Mouse (Mus musculus): Measurements from ENCODE around the gene Gm5741. TPM values are rescaled to one million over a fixed set of nuclear protein-coding genes. Genes with fewer than 3 reads are reported as not detected.

Gm5741 gene
- 0.71 TPM in 1 of 2 replicates, not detected in the other for polyA plus RNA-seq (2014; fragmentation: Nextera tagmentation; extraction: Ambion mirVana)

GRCm38 (mm10) chr8:85067982-85068381 lies at the start of gene Gm5741:
TSS of gene Gm5741 (minus strand) at chr8:85067982.
- Histone ChIP-seq H3K9me3 (ENCODE audit: control insufficient read depth, low read length) (no peaks in the 10 kb centered on the region), H3K4me2 (ENCODE audit: low read length) (no peak within 1 kb of the TSS), H3K9ac (ENCODE audit: low read length) (no peak within 1 kb of the TSS), H3K27me3 (replicated peaks; ENCODE audit: control insufficient read depth, insufficient read depth, low read length) (no peaks in the 10 kb centered on the region), H3K27ac (ENCODE audit: low read depth) (no peak within 1 kb of the TSS), H3K4me3 (ENCODE audit: low read depth, low read length) (no peak within 1 kb of the TSS), H3K36me3 (ENCODE audit: control insufficient read depth, insufficient read depth, low read length) (peaks cover 19% of the 10 kb centered on the region; the same call in 1 of the 2 replicates), H3K4me1 (replicated peaks; ENCODE audit: control insufficient read depth, insufficient read depth, low read length) (no peaks in the 10 kb centered on the region; the same call in 1 of the 2 replicates)
- no peak for ATAC-seq (replicated peaks; ENCODE audit: low FRiP score, low TSS enrichment, low read depth)
- DNase-seq (ENCODE audit: low spot score), result no peak

DNA sequence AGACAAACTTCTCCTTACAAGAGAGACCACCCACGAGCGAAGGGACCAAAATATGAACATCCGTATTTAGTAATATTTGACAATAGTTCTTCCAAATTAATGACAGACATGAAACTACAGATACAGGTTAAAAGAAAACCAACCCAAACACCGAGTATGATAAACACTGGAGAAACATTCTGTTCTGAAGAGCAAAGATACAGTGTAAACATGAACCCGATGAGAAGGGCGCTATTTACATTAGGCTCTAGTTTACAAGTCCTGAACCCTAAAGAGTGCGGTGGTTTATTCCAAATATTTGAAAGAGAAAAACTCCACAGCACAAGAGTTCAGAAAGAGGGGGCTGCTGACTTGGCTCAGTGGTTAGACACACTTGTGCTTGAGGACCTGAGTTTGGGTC lies 49.2 kb upstream of the Gm5741 start:
- DNase-seq (ENCODE audit: low spot score) (no peak), ATAC-seq (replicated peaks; ENCODE audit: low FRiP score, low TSS enrichment, low read depth) (no peak)
- Histone ChIP-seq H3K27me3 (replicated peaks; ENCODE audit: control insufficient read depth, insufficient read depth, low read length) (no peaks in the 10 kb centered on the region), H3K4me2 (ENCODE audit: low read length) (no peak overlapping the region), H3K9ac (ENCODE audit: low read length) (no peak overlapping the region), H3K27ac (ENCODE audit: low read depth) (no peak overlapping the region), H3K9me3 (ENCODE audit: control insufficient read depth, low read length) (0 out of 2 replicates have a peak, but pooled peaks cover 3% of the 10 kb centered on the region), H3K4me3 (ENCODE audit: low read depth, low read length) (no peak overlapping the region), H3K36me3 (ENCODE audit: control insufficient read depth, insufficient read depth, low read length) (0 out of 2 replicates have a peak, but pooled peaks cover under 1% of the 10 kb centered on the region), H3K4me1 (replicated peaks; ENCODE audit: control insufficient read depth, insufficient read depth, low read length) (no peaks in the 10 kb centered on the region)
- WGBS, result 54% methylated on average over 7 of the region's 7 CpGs

GRCm38 (mm10) chr8:85115501-85115900 lies 47.7 kb upstream of the Gm5741 start:
- Histone ChIP-seq H3K4me2 (ENCODE audit: low read length) (no peak overlapping the region), H3K27ac (ENCODE audit: low read depth) (no peak overlapping the region), H3K4me3 (ENCODE audit: low read depth, low read length) (no peak overlapping the region), H3K36me3 (ENCODE audit: control insufficient read depth, insufficient read depth, low read length) (peaks cover 15% of the 10 kb centered on the region), H3K27me3 (replicated peaks; ENCODE audit: control insufficient read depth, insufficient read depth, low read length) (no peaks in the 10 kb centered on the region), H3K9ac (ENCODE audit: low read length) (no peak overlapping the region), H3K9me3 (ENCODE audit: control insufficient read depth, low read length) (peaks cover 7% of the 10 kb centered on the region; the same call in 1 of the 2 replicates), H3K4me1 (replicated peaks; ENCODE audit: control insufficient read depth, insufficient read depth, low read length) (no peaks in the 10 kb centered on the region)
- WGBS, result 82% methylated on average over 4 of the region's 4 CpGs
- ATAC-seq (replicated peaks; ENCODE audit: low FRiP score, low TSS enrichment, low read depth), result no peak
- no peak for DNase-seq (ENCODE audit: low spot score)

DNA sequence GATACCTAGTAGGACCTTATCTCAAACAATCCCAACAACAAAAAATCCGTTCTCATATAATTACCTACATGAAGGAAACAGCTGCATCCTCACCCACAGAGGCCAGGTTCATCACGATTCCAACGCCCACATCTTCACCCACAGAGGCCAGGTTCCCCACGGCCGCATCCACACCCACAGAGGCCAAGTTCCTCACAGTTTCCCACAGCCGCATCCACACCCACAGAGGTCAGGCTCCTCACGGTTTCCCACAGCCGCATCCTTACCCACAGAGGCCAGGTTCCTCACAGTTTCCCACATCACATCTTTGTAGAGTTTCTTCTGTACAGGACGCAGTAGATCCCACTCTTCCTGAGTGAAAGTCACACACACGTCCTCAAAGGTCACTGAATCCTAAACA lies 45.5 kb upstream of the Gm5741 start:
- DNase-seq (ENCODE audit: low spot score), result no peak
- Histone ChIP-seq H3K27me3 (replicated peaks; ENCODE audit: control insufficient read depth, insufficient read depth, low read length) (no peaks in the 10 kb centered on the region), H3K4me1 (replicated peaks; ENCODE audit: control insufficient read depth, insufficient read depth, low read length) (no peaks in the 10 kb centered on the region), H3K9ac (ENCODE audit: low read length) (no peak overlapping the region), H3K4me3 (ENCODE audit: low read depth, low read length) (no peak overlapping the region), H3K36me3 (ENCODE audit: control insufficient read depth, insufficient read depth, low read length) (peaks cover 31% of the 10 kb centered on the region), H3K9me3 (ENCODE audit: control insufficient read depth, low read length) (peaks cover 7% of the 10 kb centered on the region; the same call in 1 of the 2 replicates), H3K4me2 (ENCODE audit: low read length) (no peak overlapping the region), H3K27ac (ENCODE audit: low read depth) (no peak overlapping the region)
- 92% methylated on average over 10 of the region's 10 CpGs for WGBS
- ATAC-seq (replicated peaks; ENCODE audit: low FRiP score, low TSS enrichment, low read depth), result no peak

- H3K4me2 ChIP-seq (ENCODE audit: low read length), result no peak overlapping the region
- 84% methylated on average over 4 of the region's 4 CpGs for WGBS
- no peak overlapping the region for H3K9ac ChIP-seq (ENCODE audit: low read length)
- H3K36me3 ChIP-seq (ENCODE audit: control insufficient read depth, insufficient read depth, low read length), result peaks cover 38% of the 10 kb centered on the region
- H3K27me3 ChIP-seq (replicated peaks; ENCODE audit: control insufficient read depth, insufficient read depth, low read length), result no peaks in the 10 kb centered on the region
- DNase-seq (ENCODE audit: low spot score) (no peak), ATAC-seq (replicated peaks; ENCODE audit: low FRiP score, low TSS enrichment, low read depth) (no peak)
- no peaks in the 10 kb centered on the region for H3K9me3 ChIP-seq (ENCODE audit: control insufficient read depth, low read length)
- no peak overlapping the region for H3K4me3 ChIP-seq (ENCODE audit: low read depth, low read length)
- no peak overlapping the region for H3K27ac ChIP-seq (ENCODE audit: low read depth)
- no peaks in the 10 kb centered on the region for H3K4me1 ChIP-seq (replicated peaks; ENCODE audit: control insufficient read depth, insufficient read depth, low read length)
These were observed 32.4 kb upstream of the Gm5741 start for GRCm38 (mm10) chr8:85100076-85100665.

DNA sequence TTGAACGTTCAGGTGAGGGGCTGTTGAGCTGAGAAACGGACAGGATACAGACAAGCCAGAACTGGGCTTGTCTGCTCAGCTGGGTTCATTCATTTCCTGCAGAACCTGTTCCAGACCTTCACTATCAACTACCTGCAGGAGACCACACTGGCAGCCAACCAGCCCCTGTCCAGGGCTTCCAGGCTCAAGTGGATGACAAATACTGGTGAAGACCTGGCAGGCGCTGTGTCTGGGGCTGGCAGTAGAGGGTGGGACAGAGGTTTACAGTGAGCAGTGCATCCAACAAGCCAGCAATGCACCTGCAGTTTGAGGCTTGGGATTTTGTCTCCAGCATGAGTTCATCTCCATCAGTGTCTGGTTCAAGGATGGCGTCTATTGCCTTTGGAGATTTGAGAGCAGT lies 29.1 kb upstream of the Gm5741 start:
- Histone ChIP-seq H3K9me3 (ENCODE audit: control insufficient read depth, low read length) (no peaks in the 10 kb centered on the region), H3K4me1 (replicated peaks; ENCODE audit: control insufficient read depth, insufficient read depth, low read length) (no peaks in the 10 kb centered on the region)

DNA sequence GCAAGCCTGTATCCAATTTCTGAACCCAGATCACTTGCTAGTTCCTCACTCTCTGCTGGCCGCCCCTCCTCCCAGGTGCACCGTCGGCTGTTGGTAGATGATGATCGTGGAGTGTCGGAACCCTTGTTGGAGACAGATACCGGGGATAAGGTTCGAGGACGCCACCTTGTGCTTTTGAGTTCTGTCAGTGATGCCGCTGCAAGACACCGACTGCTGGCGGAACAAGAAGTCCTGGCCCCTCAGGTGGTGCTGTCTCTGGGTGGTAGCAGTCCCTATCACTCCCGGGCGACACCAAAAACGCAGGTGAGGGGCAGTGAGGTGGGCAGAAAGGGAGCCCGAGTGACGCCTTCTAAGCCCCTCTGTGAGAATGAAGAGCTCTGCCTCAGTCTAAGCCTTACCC lies 28.4 kb upstream of the Gm5741 start:
- no peaks in the 10 kb centered on the region for H3K9me3 ChIP-seq (ENCODE audit: control insufficient read depth, low read length)
- no peak overlapping the region for H3K27ac ChIP-seq (ENCODE audit: low read depth)
- H3K36me3 ChIP-seq (ENCODE audit: control insufficient read depth, insufficient read depth, low read length), result peaks cover 65% of the 10 kb centered on the region
- no peak overlapping the region for H3K4me2 ChIP-seq (ENCODE audit: low read length)
- ATAC-seq (replicated peaks; ENCODE audit: low FRiP score, low TSS enrichment, low read depth) (no peak), DNase-seq (ENCODE audit: low spot score) (no peak)
- 94% methylated on average over 16 of the region's 16 CpGs for WGBS
- H3K9ac ChIP-seq (ENCODE audit: low read length), result no peak overlapping the region
- H3K4me1 ChIP-seq (replicated peaks; ENCODE audit: control insufficient read depth, insufficient read depth, low read length), result no peaks in the 10 kb centered on the region
- H3K4me3 ChIP-seq (ENCODE audit: low read depth, low read length), result no peak overlapping the region
- no peaks in the 10 kb centered on the region for H3K27me3 ChIP-seq (replicated peaks; ENCODE audit: control insufficient read depth, insufficient read depth, low read length)

More for the DNA sequence above, 29.1 kb upstream of the Gm5741 start:
- no peak for DNase-seq (ENCODE audit: low spot score)
- 86% methylated on average over 4 of the region's 4 CpGs for WGBS
- Histone ChIP-seq H3K27ac (ENCODE audit: low read depth) (no peak overlapping the region), H3K36me3 (ENCODE audit: control insufficient read depth, insufficient read depth, low read length) (peaks cover 63% of the 10 kb centered on the region), H3K27me3 (replicated peaks; ENCODE audit: control insufficient read depth, insufficient read depth, low read length) (no peaks in the 10 kb centered on the region), H3K4me3 (ENCODE audit: low read depth, low read length) (no peak overlapping the region), H3K9ac (ENCODE audit: low read length) (no peak overlapping the region), H3K4me2 (ENCODE audit: low read length) (no peak overlapping the region)
- no peak for ATAC-seq (replicated peaks; ENCODE audit: low FRiP score, low TSS enrichment, low read depth)

DNA sequence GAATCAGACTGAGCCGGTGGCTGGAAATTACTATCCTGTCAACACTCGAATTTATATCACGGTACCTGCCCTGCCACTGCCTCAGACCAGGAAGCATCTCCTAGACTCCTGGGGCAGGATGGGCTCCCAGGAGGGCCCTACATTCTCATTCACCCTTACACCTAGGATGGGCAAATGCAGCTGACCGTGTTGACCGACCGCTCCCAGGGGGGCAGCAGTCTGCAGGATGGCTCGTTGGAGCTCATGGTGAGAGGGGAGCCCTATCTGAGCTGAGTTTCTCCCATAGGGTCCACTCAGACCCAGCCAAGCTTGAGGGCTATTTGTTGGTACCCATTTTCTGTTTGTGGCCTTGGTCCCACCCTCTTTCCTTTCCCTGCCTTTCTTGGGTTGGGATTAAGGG lies 27.8 kb upstream of the Gm5741 start:
- no peak for DNase-seq (ENCODE audit: low spot score)
- H3K4me3 ChIP-seq (ENCODE audit: low read depth, low read length), result no peak overlapping the region
- WGBS, result 93% methylated on average over 7 of the region's 7 CpGs
- no peak overlapping the region for H3K27ac ChIP-seq (ENCODE audit: low read depth)
- H3K9me3 ChIP-seq (ENCODE audit: control insufficient read depth, low read length), result no peaks in the 10 kb centered on the region
- H3K9ac ChIP-seq (ENCODE audit: low read length), result no peak overlapping the region
- no peaks in the 10 kb centered on the region for H3K27me3 ChIP-seq (replicated peaks; ENCODE audit: control insufficient read depth, insufficient read depth, low read length)
- no peaks in the 10 kb centered on the region for H3K4me1 ChIP-seq (replicated peaks; ENCODE audit: control insufficient read depth, insufficient read depth, low read length)
- H3K36me3 ChIP-seq (ENCODE audit: control insufficient read depth, insufficient read depth, low read length), result peaks cover 69% of the 10 kb centered on the region
- H3K4me2 ChIP-seq (ENCODE audit: low read length), result no peak overlapping the region
- no peak for ATAC-seq (replicated peaks; ENCODE audit: low FRiP score, low TSS enrichment, low read depth)

- DNase-seq (ENCODE audit: low spot score), result no peak
These were observed 27.3 kb upstream of the Gm5741 start for GRCm38 (mm10) chr8:85095051-85095450.

More at GRCm38 (mm10) chr8:85095051-85095450, 27.3 kb upstream of the Gm5741 start:
- H3K9ac ChIP-seq (ENCODE audit: low read length), result no peak overlapping the region
- no peaks in the 10 kb centered on the region for H3K9me3 ChIP-seq (ENCODE audit: control insufficient read depth, low read length)
- no peaks in the 10 kb centered on the region for H3K4me1 ChIP-seq (replicated peaks; ENCODE audit: control insufficient read depth, insufficient read depth, low read length)
- no peaks in the 10 kb centered on the region for H3K27me3 ChIP-seq (replicated peaks; ENCODE audit: control insufficient read depth, insufficient read depth, low read length)
- H3K4me2 ChIP-seq (ENCODE audit: low read length), result no peak overlapping the region
- no peak overlapping the region for H3K4me3 ChIP-seq (ENCODE audit: low read depth, low read length)
- WGBS, result 94% methylated on average over 13 of the region's 13 CpGs
- no peak overlapping the region for H3K27ac ChIP-seq (ENCODE audit: low read depth)
- no peak for ATAC-seq (replicated peaks; ENCODE audit: low FRiP score, low TSS enrichment, low read depth)
- H3K36me3 ChIP-seq (ENCODE audit: control insufficient read depth, insufficient read depth, low read length), result peaks cover 69% of the 10 kb centered on the region
